Mouse (Mus musculus): ENCODE results near the gene Vmn1r33. TPM values are rescaled to one million over a fixed set of nuclear protein-coding genes. Genes with fewer than 3 reads are reported as not detected.
"Not testable (repeated sequence)": the region's sequence is repeated elsewhere in the genome, so short reads cannot be mapped to it uniquely, and the experiment has no call there.

Gene Vmn1r33
- not detected in 2 replicates for total RNA-seq (2014; rRNA removed)
- not detected in 2 replicates for polyA plus RNA-seq (2015; fragmentation: Nextera tagmentation; extraction: Ambion mirVana)

DNA sequence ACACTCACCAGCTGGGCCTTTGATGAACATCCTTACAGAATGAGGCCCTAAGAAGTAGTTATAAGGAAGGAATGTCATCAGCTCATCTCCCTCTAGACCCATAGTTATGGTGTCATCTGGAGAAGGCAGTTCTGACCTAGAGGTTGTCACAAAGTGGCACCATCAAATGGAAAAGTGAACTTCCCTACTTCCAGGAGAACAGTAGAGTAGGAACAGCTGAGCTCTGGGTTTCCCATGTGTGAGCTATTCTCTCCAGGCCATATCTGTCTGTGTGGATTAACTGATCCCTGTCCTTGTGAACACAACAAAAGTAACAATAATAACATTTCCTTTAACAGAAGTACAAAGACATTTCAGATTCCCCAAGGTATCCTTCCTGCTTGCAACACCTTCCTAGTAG, at the start of gene Vmn1r33:
Gene Vmn1r33 (minus strand): TSS at position 101 of the 400 bp plus-strand sequence.
- not testable (repeated sequence) for H3K27ac ChIP-seq; DNase-seq (ENCODE audit: low spot score); H3K27me3 ChIP-seq (ENCODE audit: insufficient read depth, low read length); H3K36me3 ChIP-seq (ENCODE audit: insufficient read depth, low read length); H3K9ac ChIP-seq (replicated peaks; ENCODE audit: low read length); H3K4me1 ChIP-seq (ENCODE audit: insufficient read depth, low read length); H3K4me2 ChIP-seq (ENCODE audit: low read depth, low read length); ATAC-seq; H3K9me3 ChIP-seq (ENCODE audit: low read length); H3K4me3 ChIP-seq (ENCODE audit: low read length)

- Histone ChIP-seq H3K4me1 (ENCODE audit: insufficient read depth, low read length) (no peaks in the 10 kb centered on the region), H3K27ac (no peak within 1 kb of the TSS), H3K36me3 (ENCODE audit: insufficient read depth, low read length) (no peaks in the 10 kb centered on the region), H3K9me3 (ENCODE audit: low read length) (no peaks in the 10 kb centered on the region), H3K4me3 (ENCODE audit: low read length) (no peak within 1 kb of the TSS), H3K27me3 (ENCODE audit: insufficient read depth, low read length) (no peaks in the 10 kb centered on the region), H3K9ac (replicated peaks; ENCODE audit: low read length) (no peak within 1 kb of the TSS), H3K4me2 (ENCODE audit: low read depth, low read length) (no peak within 1 kb of the TSS)
- 93% methylated on average over 1 of the region's 1 CpGs for WGBS
- DNase-seq (ENCODE audit: low spot score) (no peak), ATAC-seq (no peak)
- TF ChIP-seq CTCF (IDR thresholded peaks at IDR 0.05; ENCODE audit: low read depth): no peak
Observed at GRCm38 (mm10) chr6:66643779-66644178, 25.7 kb upstream of the Vmn1r33 start, which contains the start of gene Vmn1r34. TSS of gene Vmn1r34 (minus strand) at chr6:66643879.

DNA sequence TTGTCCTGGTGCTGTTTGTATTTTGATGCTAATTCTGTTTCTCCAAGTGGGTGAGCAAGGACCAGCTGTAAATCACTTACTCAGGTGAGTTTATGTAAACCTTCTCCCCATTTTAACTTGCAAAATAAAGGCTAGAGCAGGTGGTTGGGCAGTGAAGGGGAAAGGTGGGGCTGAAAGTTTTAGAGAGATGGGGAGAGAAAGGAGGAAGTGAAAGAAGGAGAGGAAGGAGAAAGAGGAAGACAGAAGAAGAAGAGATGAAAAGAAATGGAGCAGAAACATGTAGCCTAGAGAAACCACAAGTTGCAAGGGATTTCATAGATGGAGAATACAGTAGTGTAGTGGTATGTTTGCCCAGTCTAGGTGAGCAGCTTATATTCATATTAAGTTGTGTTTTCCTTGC, 22.3 kb downstream of the Vmn1r33 start:
- Histone ChIP-seq H3K36me3 (ENCODE audit: insufficient read depth, low read length) (no peaks in the 10 kb centered on the region), H3K27ac (no peak overlapping the region), H3K9ac (replicated peaks; ENCODE audit: low read length) (no peak overlapping the region), H3K27me3 (ENCODE audit: insufficient read depth, low read length) (no peaks in the 10 kb centered on the region), H3K9me3 (ENCODE audit: low read length) (no peaks in the 10 kb centered on the region), H3K4me2 (ENCODE audit: low read depth, low read length) (no peak overlapping the region), H3K4me3 (ENCODE audit: low read length) (no peak overlapping the region), H3K4me1 (ENCODE audit: insufficient read depth, low read length) (no peaks in the 10 kb centered on the region)
- TF ChIP-seq CTCF (IDR thresholded peaks at IDR 0.05; ENCODE audit: low read depth): no peak
- ATAC-seq (no peak), DNase-seq (ENCODE audit: low spot score) (no peak)

Other genes with a start within 250 kb of the Vmn1r33 start
- 8.6 and 9.0 TPM in 2 replicates for gene Mad2l1, start 82.9 kb downstream of the Vmn1r33 start, total RNA-seq (2014; rRNA removed)
- 23.3 and 24.6 TPM in 2 replicates for gene Mad2l1, start 82.9 kb downstream of the Vmn1r33 start, polyA plus RNA-seq (2015; fragmentation: Nextera tagmentation; extraction: Ambion mirVana)
- 0.16 TPM in 1 of 2 replicates, not detected in the other for gene Vmn1r32, start 58.2 kb downstream of the Vmn1r33 start, total RNA-seq (2014; rRNA removed)
- gene Vmn1r32, start 58.2 kb downstream of the Vmn1r33 start, polyA plus RNA-seq (2015; fragmentation: Nextera tagmentation; extraction: Ambion mirVana): 0.06 TPM in 1 of 2 replicates, not detected in the other
- not detected in 2 replicates for gene Vmn1r34, start 25.6 kb upstream of the Vmn1r33 start, total RNA-seq (2014; rRNA removed)
- not detected in 2 replicates for gene Vmn1r34, start 25.6 kb upstream of the Vmn1r33 start, polyA plus RNA-seq (2015; fragmentation: Nextera tagmentation; extraction: Ambion mirVana)
- gene Vmn1r35, start 67.6 kb upstream of the Vmn1r33 start, total RNA-seq (2014; rRNA removed): not detected in 2 replicates
- gene Vmn1r35, start 67.6 kb upstream of the Vmn1r33 start, polyA plus RNA-seq (2015; fragmentation: Nextera tagmentation; extraction: Ambion mirVana): not detected in 2 replicates
- gene Vmn1r36, start 100.9 kb upstream of the Vmn1r33 start, total RNA-seq (2014; rRNA removed): not detected in 2 replicates
- not detected in 2 replicates for gene Vmn1r36, start 100.9 kb upstream of the Vmn1r33 start, polyA plus RNA-seq (2015; fragmentation: Nextera tagmentation; extraction: Ambion mirVana)
- gene Vmn1r37, start 111.1 kb upstream of the Vmn1r33 start, total RNA-seq (2014; rRNA removed): 0.37 TPM in 1 of 2 replicates, not detected in the other
- gene Vmn1r37, start 111.1 kb upstream of the Vmn1r33 start, polyA plus RNA-seq (2015; fragmentation: Nextera tagmentation; extraction: Ambion mirVana): 0.18 TPM in 1 of 2 replicates, not detected in the other
- gene Vmn1r38, start 164.3 kb upstream of the Vmn1r33 start, total RNA-seq (2014; rRNA removed): not detected in 2 replicates
- not detected in 2 replicates for gene Vmn1r38, start 164.3 kb upstream of the Vmn1r33 start, polyA plus RNA-seq (2015; fragmentation: Nextera tagmentation; extraction: Ambion mirVana)
- 0.11 TPM in 1 of 2 replicates, not detected in the other for gene Vmn1r39, start 192.3 kb upstream of the Vmn1r33 start, total RNA-seq (2014; rRNA removed)
- gene Vmn1r39, start 192.3 kb upstream of the Vmn1r33 start, polyA plus RNA-seq (2015; fragmentation: Nextera tagmentation; extraction: Ambion mirVana): not detected in 2 replicates